Mouse (Mus musculus) left cerebral cortex, postnatal 25 days (tissue): ENCODE data around the gene Nup98. TPM values are rescaled to one million over a fixed set of nuclear protein-coding genes. Genes with fewer than 3 reads are reported as not detected.
A peak's percentile ranks its signal among the peaks of the same experiment; 100 is the strongest.

Experiments used
- DNase-seq, 2 experiments: peaks; one replicate each; pipeline ENCODE4 v3.0.0; 2022; ENCODE audit warnings: low spot score in 2 of 2, mixed read lengths in 1 of 2
- intact Hi-C: fragments of 180-260 bp; cut with DNase I; formaldehyde crosslinking; loops from one replicate; pipeline ENCODE4 v1.15.1; 2025
- total RNA-seq, 2 experiments: library from RNA; stranded (reverse); gene quantifications; 2 replicates each; pipeline ENCODE4 v1.2.3; 2021

The Nup98 gene
- total RNA-seq, 2 experiments from 2014 or later: 39.7 to 43.5 TPM

DNA sequence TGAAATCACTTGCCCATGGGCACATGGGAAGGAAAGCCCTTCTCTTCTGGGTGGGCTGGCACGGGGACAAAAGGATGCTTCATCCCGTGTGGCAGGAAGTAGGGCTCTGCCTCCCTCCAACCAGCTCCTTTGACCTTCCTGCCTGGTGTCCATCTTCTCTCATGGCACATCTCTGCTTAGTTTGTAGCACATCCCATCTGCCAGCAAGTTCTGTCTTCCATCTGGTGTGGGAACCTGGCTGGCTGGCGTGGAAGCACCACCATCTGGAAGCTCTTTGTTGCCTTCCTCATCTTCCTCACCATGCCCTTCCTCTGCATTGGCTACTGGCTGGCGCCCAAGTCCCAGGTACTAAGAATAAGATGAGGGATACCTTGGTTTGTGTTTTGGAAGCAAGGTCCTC lies 122.6 kb downstream of the Nup98 start:
- DNase-seq: peak in 1 of 2 experiments; percentile 43
- intact Hi-C loops: no loop called here

DNA sequence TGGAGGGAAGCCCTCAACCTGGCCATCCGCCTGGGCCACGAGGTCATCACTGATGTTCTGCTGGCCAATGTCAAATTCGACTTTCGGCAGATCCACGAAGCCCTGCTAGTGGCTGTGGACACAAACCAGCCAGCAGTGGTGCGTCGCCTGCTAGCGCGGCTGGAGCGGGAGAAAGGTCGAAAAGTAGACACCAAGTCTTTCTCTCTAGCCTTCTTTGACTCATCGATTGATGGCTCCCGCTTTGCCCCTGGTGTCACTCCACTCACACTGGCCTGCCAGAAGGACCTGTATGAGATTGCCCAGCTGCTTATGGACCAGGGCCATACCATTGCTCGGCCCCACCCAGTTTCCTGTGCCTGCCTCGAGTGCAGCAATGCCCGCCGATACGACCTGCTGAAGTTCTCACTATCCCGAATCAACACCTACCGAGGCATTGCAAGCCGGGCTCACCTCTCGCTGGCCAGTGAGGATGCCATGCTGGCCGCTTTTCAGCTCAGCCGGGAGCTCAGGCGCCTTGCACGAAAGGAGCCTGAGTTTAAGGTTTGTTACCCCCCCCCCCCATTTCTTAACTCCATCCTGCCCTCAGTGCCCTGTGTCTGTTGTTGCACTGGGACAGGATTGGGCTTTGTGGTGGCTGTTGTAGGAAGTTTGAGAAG lies 125.8 kb downstream of the Nup98 start:
- intact Hi-C loops: no loop called here
- no peak for DNase-seq

DNA sequence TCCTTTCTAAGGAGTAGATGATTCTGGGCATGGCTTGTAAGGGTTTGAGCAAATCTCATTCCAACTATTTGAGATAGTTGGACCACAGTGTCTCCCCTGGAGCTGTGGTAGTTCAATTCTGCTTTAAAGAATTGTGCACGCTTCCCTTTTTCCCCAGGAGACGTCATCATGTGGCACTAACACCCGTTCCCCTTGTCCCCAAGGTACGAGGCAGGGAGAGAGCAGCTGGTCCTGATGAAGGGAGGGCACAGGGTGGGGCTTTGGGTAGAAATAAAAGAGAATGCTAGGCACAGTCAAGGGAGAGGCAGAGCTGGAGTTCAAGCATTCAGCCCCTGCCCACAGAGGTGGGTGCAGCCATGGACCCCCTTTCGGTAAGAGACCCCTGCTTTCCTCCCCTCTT lies 127.2 kb downstream of the Nup98 start, which contains the start of gene Trpc2:
TSS of gene Trpc2 (plus strand) at position 301 of the 400 bp plus-strand sequence.
- intact Hi-C loops: no loop called here

DNA sequence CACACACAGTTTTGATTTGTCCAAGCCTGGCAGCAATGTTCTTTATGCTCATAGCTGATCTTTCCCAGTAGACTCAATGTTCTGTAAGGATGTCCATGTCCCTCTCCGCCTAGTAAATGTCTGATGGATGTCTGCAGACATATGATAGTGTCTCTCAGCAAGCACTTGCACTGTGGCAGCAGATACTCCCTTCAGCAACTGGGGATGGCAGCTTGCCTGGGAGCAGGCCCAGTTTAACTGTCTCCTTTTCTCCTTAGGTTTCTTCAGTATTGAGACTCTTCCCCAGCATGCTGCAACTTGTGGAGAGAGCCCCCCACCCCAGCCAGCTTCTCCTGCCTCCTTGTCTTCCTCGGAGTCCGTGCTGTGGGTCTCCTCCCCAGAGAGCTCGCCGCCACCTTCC lies 128.2 kb downstream of the Nup98 start:
- intact Hi-C loops: no loop called here
- DNase-seq: no peak

More for the DNA sequence above, 127.2 kb downstream of the Nup98 start, which contains the start of gene Trpc2:
- DNase-seq: no peak

DNA sequence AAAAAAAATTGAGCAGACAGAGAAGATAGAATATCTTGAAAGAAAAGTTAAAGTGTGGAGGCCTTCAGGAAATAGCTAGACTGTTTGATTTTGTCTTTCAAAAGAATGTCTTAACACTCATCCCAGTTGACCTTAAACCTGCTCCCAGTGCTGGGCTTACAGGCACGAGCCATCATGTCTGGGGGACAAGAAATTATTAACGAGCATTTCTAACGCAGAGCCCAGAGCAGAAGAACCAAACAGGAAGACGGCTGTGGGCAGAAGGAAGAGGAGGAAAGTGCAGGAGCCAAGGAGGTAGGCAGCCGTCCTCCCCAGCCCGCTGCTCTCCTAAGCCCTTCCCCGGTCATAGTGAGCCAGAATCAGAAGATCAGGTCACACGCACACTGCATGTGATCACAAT lies 129.7 kb downstream of the Nup98 start:
- intact Hi-C loops: no loop called here
- no peak for DNase-seq

DNA sequence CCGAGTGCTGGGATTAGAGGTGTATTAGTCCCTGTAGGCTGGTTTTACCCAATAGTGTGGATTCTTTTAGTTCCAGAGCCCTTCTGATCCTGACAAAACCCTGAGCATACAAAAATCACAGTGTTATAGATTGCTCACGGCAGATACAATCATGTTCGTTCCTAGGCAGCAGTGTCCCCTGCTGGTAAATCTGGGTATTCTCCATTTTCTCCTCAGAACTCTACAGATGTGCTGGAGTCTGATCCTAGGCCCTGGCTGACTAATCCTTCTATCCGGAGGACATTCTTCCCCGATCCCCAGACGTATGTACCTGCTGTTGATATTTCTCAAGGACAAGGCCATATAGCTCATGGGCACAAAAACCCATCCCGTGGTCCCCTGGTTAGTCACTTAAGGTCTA lies 131.5 kb downstream of the Nup98 start:
- intact Hi-C loops: loop anchor here (5.0 kb wide), 2 partner anchors 161 to 426 kb away; no protein-coding TSS in a partner anchor
- peak; percentile 32 to 50 for DNase-seq

DNA sequence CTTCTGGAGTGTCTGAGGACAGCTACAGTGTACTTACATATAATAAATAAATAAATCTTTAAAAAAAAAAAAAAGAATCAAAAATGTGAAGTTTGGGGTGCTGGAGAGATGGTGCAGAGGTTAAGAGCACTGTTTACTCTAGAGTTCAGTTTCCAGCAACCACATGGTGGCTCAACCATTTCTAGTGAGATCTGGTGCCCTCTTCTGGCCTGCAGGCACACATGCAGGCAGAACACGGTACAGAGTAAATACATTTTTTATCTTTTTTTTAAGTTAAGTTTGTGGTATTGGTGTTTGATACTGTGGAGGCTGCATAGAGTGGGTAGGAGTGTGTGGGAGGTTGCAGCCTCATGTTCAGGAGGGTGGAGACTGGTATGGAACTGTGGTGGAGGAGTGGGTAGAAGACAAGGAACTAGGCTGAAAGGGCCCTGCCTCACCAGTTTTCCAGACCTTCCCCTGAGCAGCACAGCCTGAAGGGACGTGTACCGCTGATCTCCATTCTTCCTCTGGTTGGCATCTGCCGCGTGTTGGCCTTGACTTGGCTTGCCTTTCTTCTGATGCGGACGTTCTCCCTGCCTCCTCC lies 133.2 kb downstream of the Nup98 start:
- intact Hi-C loops: loop anchor here (1.0 to 5.0 kb wide), 3 partner anchors 78 to 425 kb away; no protein-coding TSS in a partner anchor

More for the DNA sequence above, 133.2 kb downstream of the Nup98 start:
- DNase-seq: no peak

Other genes starting within 250 kb of the Nup98 start
- gene Il18bp, start 191.5 kb downstream of the Nup98 start, total RNA-seq: 1 to 10 TPM; 5.8 to 7.9 TPM
- 10 to 100 TPM; 45.0 to 48.1 TPM for gene Rnf121, start 144.7 kb downstream of the Nup98 start, total RNA-seq
- 10 to 100 TPM; 22.5 to 24.6 TPM for gene Xndc1, start 144.7 kb downstream of the Nup98 start, total RNA-seq
- gene Xntrpc, start 144.5 kb downstream of the Nup98 start, total RNA-seq: 1 to 10 TPM; 1.4 to 3.3 TPM
- under 1 TPM; 0.21 to 0.69 TPM for gene Trpc2, start 127.1 kb downstream of the Nup98 start, total RNA-seq
- gene Art1, start 108.4 kb downstream of the Nup98 start, total RNA-seq: not detected
- gene Art5, start 100.7 kb downstream of the Nup98 start, total RNA-seq: not detected
- gene Chrna10, start 93.3 kb downstream of the Nup98 start, total RNA-seq: under 1 TPM; 0.37 to 0.41 TPM
- gene Pgap2, start within 50 bp of the Nup98 start, total RNA-seq: 10 to 100 TPM; 23.3 to 28.8 TPM
- 10 to 100 TPM; 22.7 to 23.5 TPM for gene Rhog, start 45.9 kb upstream of the Nup98 start, total RNA-seq
- gene Stim1, start 57.6 kb upstream of the Nup98 start, total RNA-seq: 10 to 100 TPM; 80.6 to 87.9 TPM
- 10 to 100 TPM; 10.1 to 10.2 TPM for gene Rrm1, start 231.5 kb upstream of the Nup98 start, total RNA-seq